Mouse (Mus musculus) spleen, adult 2 months (tissue): ENCODE data around the gene Rapgef2.

Experiments used
- CTCF ChIP-seq: fragments of 200-500 bp; IDR thresholded peaks from 2 replicates; pipeline ENCODE4 v1.5.1; 2011; ENCODE audit warnings: mild to moderate bottlenecking, inconsistent platforms; ENCODE audit not compliant: insufficient read depth, insufficient read length, insufficient replicate concordance; ENCODE audit errors: extremely low read depth
- POLR2A ChIP-seq: fragments of 200-500 bp; IDR thresholded peaks from 2 replicates; pipeline ENCODE4 v1.6.1; 2011; ENCODE audit warnings: low read depth, low read length, inconsistent platforms

DNA sequence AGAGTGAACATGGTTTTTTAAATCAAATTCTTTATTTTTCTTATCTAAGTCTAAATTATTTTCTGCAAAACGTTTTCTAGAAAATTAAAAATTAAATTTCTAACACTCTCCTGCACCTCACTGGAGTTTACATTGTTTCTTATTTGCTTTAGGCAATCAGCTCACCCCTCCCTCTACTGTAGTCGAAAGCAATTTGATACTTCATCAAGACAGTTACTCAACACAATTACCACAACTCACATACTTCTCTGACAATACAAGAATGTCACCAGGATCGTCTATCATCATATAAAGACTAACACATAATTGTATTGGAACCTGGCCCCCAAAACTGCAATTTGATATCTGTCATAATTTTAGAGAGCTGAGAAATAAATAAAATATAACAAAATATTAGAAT, 51.8 kb downstream of the Rapgef2 start:
- TF ChIP-seq POLR2A (no peak), CTCF (no peak)
